ENCODE assay signal across 20 mouse cellular contexts in the genomic region with DNA sequence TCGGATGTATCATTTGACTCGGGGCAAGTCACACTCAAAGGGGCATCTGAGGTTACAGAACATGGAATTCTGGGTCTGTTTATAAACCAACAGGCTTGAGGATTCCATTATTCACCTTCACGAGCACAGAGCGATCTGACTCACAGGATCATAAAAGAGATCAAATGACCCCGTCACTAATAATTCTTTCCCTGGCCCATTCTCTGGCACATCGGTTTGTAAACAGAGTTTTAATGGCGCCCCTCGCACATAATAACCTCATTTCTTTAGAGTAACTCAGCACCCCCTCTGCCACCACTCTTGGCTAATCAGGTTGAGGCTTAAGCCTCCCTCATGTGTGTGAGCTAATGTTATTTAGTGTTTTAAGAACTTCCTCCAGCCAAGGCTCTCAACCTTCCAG.
"Had no signal": no experiment of that assay in that cellular context is flagged by ENCODE, and none has a peak within 500 bp of the region (broad histone marks: within the 10 kb centered on the region; RNA-seq: fewer than 3 reads in every experiment).

No protein-coding gene starts in this region.

- ATAC-seq: liver, embryonic 12.5 days; lung, postnatal 0 days; midbrain, embryonic 15.5 days had no signal

- H3K36me3 ChIP-seq: limb, embryonic 12.5 days; liver, embryonic 12.5 days; liver, embryonic 15.5 days; midbrain, embryonic 12.5 days; midbrain, embryonic 15.5 days; neural tube, embryonic 13.5 days; stomach, embryonic 15.5 days had no signal

- H3K27me3 ChIP-seq: liver, embryonic 12.5 days; liver, embryonic 15.5 days; midbrain, embryonic 12.5 days; midbrain, embryonic 15.5 days; neural tube, embryonic 13.5 days had no signal

- H3K4me3 ChIP-seq: left cerebral cortex, adult 2 months; limb, embryonic 12.5 days; liver, embryonic 12.5 days; liver, embryonic 15.5 days; midbrain, embryonic 12.5 days; midbrain, embryonic 15.5 days; neural tube, embryonic 13.5 days; stomach, embryonic 15.5 days had no signal

- H3K4me1 ChIP-seq: liver, embryonic 15.5 days; midbrain, embryonic 12.5 days; midbrain, embryonic 15.5 days; neural tube, embryonic 13.5 days; stomach, embryonic 15.5 days had no signal

- H3K9ac ChIP-seq: limb, embryonic 12.5 days; liver, embryonic 12.5 days; liver, embryonic 15.5 days; midbrain, embryonic 12.5 days; midbrain, embryonic 15.5 days; neural tube, embryonic 13.5 days; stomach, embryonic 15.5 days had no signal

- H3K27ac ChIP-seq: left cerebral cortex, adult 2 months; limb, embryonic 12.5 days; liver, embryonic 12.5 days; liver, embryonic 15.5 days; macrophage; midbrain, embryonic 12.5 days; midbrain, embryonic 15.5 days; neural tube, embryonic 13.5 days; stomach, embryonic 15.5 days had no signal

- H3K9me3 ChIP-seq: limb, embryonic 12.5 days; liver, embryonic 12.5 days; liver, embryonic 15.5 days; midbrain, embryonic 12.5 days; midbrain, embryonic 15.5 days; neural tube, embryonic 13.5 days; stomach, embryonic 15.5 days had no signal

- H3K4me2 ChIP-seq: limb, embryonic 12.5 days; liver, embryonic 12.5 days; liver, embryonic 15.5 days; midbrain, embryonic 12.5 days; midbrain, embryonic 15.5 days; neural tube, embryonic 13.5 days; stomach, embryonic 15.5 days had no signal

- DNase-seq: kidney, adult 2 months; kidney, postnatal 10 days; kidney, postnatal 36 days; layer of hippocampus, postnatal 36 days; liver; lung, adult 18-20 months; retina, postnatal 1 day; right cerebral cortex, postnatal 25 days; spleen, adult 18-20 months; thymus, postnatal 25 days had no signal
